Mouse (Mus musculus) fat pad, adult 2 months (tissue): Measurements from ENCODE around the gene Suco.

Source experiments
- DNase-seq: peaks from one replicate; pipeline ENCODE4 v3.0.0-alpha.2; 2011; ENCODE audit warnings: low read depth, low spot score; ENCODE audit errors: extremely low read depth

Suco gene

DNA sequence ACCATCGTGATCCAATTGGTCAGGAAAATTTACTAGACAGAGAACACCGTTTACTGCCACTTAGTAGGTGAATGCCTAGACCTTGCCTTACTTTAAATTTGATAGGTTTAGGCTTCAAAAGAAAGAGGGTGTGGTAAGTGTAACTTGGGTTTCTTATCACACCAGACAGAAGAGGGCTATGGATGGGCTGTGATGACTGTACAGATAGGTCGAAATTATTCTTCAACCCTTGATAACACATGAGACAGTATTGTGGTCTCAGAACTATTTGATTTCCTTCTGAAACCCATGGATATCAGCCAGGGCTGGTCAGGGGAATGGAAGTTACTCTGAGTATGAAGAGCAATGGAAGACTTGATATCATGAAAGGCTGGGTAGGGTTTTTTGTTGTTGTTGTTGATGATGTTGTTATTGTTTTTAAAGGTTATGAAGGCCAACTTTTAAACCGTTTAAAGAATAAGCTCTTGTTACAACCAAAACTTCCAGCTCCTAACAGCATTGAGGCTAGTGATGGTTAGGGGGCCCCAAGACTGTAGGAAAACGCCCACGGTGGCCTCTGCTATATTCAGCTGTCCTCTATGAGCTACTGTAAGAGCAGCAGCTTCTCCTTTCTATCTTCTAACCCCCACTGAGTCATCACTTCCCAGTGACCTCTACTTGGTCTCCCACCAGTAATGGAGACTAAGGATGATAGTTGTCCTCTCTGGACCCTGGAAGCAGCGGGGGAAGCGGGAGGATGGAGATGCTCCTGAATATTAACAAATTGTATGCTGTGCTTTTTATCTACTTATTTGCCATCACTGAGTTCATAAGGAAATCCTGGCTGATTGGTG lies 84.4 kb downstream of the Suco start:
- DNase-seq, result no peak

DNA sequence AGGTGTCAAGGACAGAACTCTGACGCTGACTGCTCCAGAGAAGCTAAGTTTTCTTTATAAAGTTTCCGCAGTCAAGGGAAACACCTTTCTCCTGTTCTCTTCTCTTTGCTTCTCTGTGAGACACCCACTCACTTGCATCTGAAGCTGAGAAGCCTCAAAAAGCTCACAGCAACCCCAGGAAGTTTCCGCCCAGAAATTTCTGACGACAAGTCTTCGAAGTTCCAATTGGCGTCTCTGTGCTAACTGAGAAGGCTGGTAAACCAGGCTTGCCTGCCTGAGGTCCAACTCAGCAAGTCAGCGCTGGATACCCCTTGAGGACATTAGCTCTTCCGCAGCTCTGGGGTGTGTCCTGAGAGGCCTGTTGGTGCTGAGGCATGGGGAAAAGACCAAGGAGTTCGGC lies 88.1 kb downstream of the Suco start, which contains the start of gene Fasl:
Gene Fasl (minus strand): TSS at position 157 of the 400 bp plus-strand sequence.
- no peak for DNase-seq

DNA sequence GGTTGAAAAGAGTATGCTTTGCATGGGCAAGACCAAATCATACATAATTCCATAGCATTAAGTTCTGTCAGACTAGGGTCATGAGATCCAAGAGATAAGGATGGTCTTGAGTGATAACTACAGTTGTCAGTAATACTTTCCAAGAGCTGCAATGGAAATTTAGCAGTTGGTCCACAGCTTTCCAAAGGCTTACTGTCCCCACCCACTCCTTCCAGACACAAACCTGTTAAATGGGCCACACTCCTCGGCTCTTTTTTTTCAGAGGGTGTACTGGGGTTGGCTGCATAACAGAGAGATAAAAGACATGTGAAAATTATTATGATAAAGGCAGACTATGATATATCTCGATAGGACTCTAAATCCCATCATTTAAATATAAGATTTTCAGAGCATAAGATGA lies 93.8 kb downstream of the Suco start:
- DNase-seq, result no peak

DNA sequence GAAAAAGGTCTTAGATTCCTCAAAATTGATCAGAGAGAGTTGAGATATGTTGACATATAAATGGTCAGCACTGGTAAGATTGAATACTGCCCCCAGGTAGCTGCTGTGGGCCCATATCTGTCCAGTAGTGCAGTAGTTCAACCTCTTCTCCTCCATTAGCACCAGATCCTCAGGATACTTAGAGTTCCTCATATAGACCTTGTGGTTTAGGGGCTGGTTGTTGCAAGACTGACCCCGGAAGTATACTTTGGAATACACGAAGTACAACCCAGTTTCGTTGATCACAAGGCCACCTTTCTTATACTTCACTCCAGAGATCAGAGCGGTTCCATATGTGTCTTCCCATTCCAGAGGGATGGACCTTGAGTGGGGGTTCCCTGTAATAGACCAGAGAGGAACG lies 94.9 kb downstream of the Suco start:
- DNase-seq, result no peak

DNA sequence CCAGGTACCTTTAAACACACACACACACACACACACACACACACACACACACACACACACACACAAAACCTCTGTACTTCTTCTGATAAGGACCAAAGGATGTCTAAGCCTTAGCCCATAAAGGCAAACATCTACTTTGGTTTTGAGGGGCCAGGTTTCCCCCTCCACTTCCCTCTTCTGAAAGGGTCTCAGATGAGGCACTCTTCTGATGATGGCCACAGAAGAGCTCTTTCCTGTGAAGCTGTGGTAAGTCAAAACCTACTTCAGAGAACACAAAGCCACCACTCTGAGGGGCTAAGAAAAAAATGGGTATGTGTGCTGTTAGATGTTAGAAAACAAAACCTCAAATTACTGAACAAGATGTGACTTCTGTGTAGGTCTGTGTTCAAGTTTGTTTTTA lies 97.4 kb downstream of the Suco start:
- no peak for DNase-seq

DNA sequence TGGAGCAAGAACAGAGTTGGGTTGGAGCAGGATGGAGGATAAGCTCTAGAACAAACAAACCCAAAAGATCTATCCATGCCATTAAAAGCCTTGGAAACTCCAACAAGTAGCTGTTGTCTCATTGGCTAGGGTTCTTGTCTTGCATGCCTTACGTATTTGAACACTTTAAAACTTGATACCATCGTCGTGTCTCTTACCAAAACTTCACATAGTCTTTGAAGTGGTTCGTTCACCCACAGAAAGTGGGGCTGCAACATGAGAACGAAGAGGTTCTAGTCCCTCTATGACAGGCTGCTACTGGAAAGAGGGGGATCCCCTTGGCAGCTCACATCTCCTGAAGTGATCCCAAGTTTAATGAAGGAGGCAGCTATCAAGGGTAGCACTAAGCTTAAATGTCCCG lies 101.3 kb downstream of the Suco start:
- DNase-seq, result no peak

DNA sequence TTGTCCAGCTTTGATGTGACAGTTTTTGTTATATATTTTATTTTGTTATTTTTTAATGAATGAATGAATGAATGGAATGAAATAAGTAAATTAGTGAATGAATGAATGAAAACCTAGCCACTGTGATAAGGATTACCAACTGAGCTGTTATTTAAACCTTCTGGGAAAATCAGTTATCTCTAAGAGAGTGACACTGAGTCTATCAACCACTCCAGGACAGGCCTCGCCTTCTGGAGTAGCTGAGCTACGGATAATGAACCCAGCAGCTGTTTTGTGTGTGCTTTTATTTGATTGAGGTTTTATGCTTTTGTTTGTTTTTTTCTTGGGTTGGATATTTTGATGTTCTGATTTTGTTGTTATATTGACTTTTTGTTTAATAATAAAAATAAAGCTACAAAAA lies 105.2 kb downstream of the Suco start:
- DNase-seq, result no peak

DNA sequence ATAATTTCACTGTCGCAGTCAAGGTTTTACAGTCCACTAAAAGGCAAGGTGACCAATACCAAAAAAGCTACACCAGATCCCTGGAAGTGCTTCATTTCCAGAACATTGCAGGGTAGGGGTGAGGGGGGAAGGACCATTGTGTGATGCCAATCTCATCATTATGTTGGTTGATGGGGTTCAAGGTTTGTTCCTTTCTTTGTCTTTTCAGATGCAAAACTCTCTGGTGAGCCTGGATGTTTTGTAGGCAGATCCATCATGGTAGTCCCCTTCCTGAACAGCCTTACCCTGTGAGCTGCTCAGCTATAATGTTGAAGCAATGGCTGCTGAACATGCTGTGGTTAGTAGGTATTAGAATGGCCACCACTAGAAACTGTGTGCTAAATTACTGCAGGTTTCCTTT lies 107.2 kb downstream of the Suco start:
- no peak for DNase-seq

DNA sequence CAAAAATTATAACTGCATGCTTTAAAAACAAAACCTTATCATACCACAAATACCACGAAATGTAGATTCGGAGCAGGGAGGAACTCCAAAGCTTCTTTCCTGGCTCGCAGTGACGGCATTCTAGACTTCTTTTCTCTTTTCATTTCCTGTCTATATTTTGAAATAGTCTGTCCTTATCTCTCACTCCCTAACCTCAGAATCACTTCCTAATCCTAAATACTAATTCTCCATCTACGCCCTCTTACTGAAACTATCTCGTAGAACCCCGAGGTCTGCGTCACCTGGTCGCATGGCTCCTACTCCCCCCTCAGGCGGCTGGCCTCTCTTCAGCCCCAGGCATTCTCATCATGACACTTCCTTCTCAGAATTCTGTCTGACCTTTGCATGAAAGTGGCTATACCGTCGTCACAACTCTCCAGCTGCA lies 109.4 kb downstream of the Suco start:
- DNase-seq, result no peak

DNA sequence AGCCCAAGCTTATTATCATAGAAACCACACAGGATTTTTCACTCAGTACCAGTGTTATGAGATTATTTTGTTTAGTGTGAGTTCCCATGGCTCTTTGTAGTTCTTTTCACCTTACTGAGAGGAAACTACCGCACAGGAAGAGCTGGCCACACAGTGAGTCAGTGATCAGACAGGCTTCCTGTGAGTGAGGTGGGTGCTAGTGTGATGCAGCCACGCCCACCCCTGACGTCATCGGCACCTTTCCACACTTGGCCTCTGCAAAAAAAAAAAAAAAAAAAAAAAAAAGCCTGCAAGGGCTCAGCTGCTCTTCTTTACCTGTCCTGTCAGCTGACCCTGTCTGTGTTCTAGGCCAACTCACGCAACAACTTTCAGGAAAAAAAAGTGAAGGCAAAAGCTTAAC lies 109.8 kb downstream of the Suco start:
- DNase-seq, result no peak
